Mouse (Mus musculus): ENCODE measurements at regions not wholly inside any gene's neighbourhood (a gene's known extent, or its start where the extent isn't known, plus 50 kb on each side); places are given as distances from the start of the nearest gene placed in this dataset.

GRCm38 (mm10) chr4:81912653-81913052 lies 470.0 kb upstream of the Mpdz start:
- TF ChIP-seq POLR2A (IDR thresholded peaks at IDR 0.05; ENCODE audit: low read depth, low read length) (no peak), CTCF (conservative IDR thresholded peaks at IDR 0.05; ENCODE audit: insufficient read depth, insufficient read length, low read depth, low read length) (no peak)
- Histone ChIP-seq H3K4me3 (ENCODE audit: insufficient read depth, low read depth, low read length) (no peak overlapping the region), H3K4me1 (ENCODE audit: control insufficient read depth, insufficient read depth, low read length) (no peaks in the 10 kb centered on the region), H3K36me3 (ENCODE audit: control insufficient read depth, insufficient read depth, low read length) (no peaks in the 10 kb centered on the region), H3K27ac (ENCODE audit: insufficient read depth, low read depth, low read length) (no peak overlapping the region), H3K27me3 (replicated peaks; ENCODE audit: control insufficient read depth, insufficient read depth, low read length) (no peaks in the 10 kb centered on the region)
- WGBS: 89% methylated on average over 1 of the region's 1 CpGs
- no peak for DNase-seq

GRCm38 (mm10) chr4:81899961-81900540 lies 457.4 kb upstream of the Mpdz start:
- Histone ChIP-seq H3K27me3 (replicated peaks; ENCODE audit: control insufficient read depth, insufficient read depth, low read length) (no peaks in the 10 kb centered on the region), H3K36me3 (ENCODE audit: control insufficient read depth, insufficient read depth, low read length) (no peaks in the 10 kb centered on the region), H3K4me3 (ENCODE audit: insufficient read depth, low read depth, low read length) (no peak overlapping the region), H3K27ac (ENCODE audit: insufficient read depth, low read depth, low read length) (no peak overlapping the region), H3K4me1 (ENCODE audit: control insufficient read depth, insufficient read depth, low read length) (no peaks in the 10 kb centered on the region)
- TF ChIP-seq CTCF (conservative IDR thresholded peaks at IDR 0.05; ENCODE audit: insufficient read depth, insufficient read length, low read depth, low read length) (no peak), POLR2A (IDR thresholded peaks at IDR 0.05; ENCODE audit: low read depth, low read length) (no peak)
- no peak for DNase-seq
- WGBS: 76% methylated on average over 5 of the region's 5 CpGs

- Histone ChIP-seq H3K27me3 (replicated peaks; ENCODE audit: control insufficient read depth, insufficient read depth, low read length) (no peaks in the 10 kb centered on the region), H3K36me3 (ENCODE audit: control insufficient read depth, insufficient read depth, low read length) (no peaks in the 10 kb centered on the region), H3K4me3 (ENCODE audit: insufficient read depth, low read depth, low read length) (no peak overlapping the region), H3K27ac (ENCODE audit: insufficient read depth, low read depth, low read length) (no peak overlapping the region), H3K4me1 (ENCODE audit: control insufficient read depth, insufficient read depth, low read length) (no peaks in the 10 kb centered on the region)
- no peak for DNase-seq
- 81% methylated on average over 2 of the region's 2 CpGs for WGBS
- no peak for TF ChIP-seq CTCF (conservative IDR thresholded peaks at IDR 0.05; ENCODE audit: insufficient read depth, insufficient read length, low read depth, low read length)
Observed at GRCm38 (mm10) chr4:81898661-81899060, 456.0 kb upstream of the Mpdz start.

DNA sequence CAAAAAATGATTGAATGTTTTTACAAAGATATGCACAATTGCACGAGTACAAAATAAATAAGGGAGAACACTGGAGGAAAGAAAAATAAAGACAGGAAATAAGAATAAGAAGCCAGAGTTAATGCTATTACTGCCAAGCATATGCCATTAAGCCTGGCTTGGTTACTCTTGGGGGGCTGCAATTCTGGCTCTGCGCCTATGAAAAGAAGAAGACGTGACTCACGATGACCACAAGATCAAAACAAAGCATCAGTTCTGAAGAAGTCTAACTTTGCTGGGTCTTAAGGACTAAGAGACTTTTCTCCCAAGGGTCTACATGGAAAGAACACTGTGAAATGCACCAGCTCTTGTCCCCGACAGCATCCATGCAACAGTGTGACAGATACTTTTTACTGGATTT lies 454.8 kb upstream of the Mpdz start:
- H3K27ac ChIP-seq (ENCODE audit: insufficient read depth, low read depth, low read length): no peak overlapping the region
- H3K27me3 ChIP-seq (replicated peaks; ENCODE audit: control insufficient read depth, insufficient read depth, low read length): no peaks in the 10 kb centered on the region
- no peak overlapping the region for H3K4me3 ChIP-seq (ENCODE audit: insufficient read depth, low read depth, low read length)
- TF ChIP-seq CTCF (conservative IDR thresholded peaks at IDR 0.05; ENCODE audit: insufficient read depth, insufficient read length, low read depth, low read length): no peak
- TF ChIP-seq POLR2A (IDR thresholded peaks at IDR 0.05; ENCODE audit: low read depth, low read length): no peak
- H3K4me1 ChIP-seq (ENCODE audit: control insufficient read depth, insufficient read depth, low read length): no peaks in the 10 kb centered on the region
- DNase-seq: no peak
- H3K36me3 ChIP-seq (ENCODE audit: control insufficient read depth, insufficient read depth, low read length): no peaks in the 10 kb centered on the region
- 76% methylated on average over 5 of the region's 5 CpGs for WGBS

DNA sequence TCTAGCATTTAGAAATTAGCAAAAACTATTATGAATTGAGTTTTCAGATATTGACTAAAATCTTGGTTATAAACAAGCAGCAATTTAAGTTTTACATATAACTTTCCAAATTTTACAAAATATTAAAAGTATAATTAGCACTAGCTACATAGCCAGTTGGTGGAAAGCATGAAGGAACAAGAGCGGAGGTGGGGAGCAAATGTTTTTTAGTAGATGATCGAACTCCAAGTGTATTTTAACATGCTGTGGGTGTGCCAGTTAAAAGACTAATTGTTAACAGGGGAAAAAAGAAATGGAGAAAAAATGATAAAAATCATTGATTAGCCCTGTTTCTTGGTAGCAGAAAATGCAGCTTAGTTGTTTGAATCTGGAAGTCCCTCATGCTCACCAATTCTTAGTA lies 426.3 kb upstream of the Mpdz start:
- TF ChIP-seq POLR2A (IDR thresholded peaks at IDR 0.05; ENCODE audit: low read depth, low read length) (no peak), CTCF (conservative IDR thresholded peaks at IDR 0.05; ENCODE audit: insufficient read depth, insufficient read length, low read depth, low read length) (no peak)
- 97% methylated on average over 2 of the region's 2 CpGs for WGBS
- Histone ChIP-seq H3K27ac (ENCODE audit: insufficient read depth, low read depth, low read length) (no peak overlapping the region), H3K4me3 (ENCODE audit: insufficient read depth, low read depth, low read length) (no peak overlapping the region), H3K36me3 (ENCODE audit: control insufficient read depth, insufficient read depth, low read length) (no peaks in the 10 kb centered on the region), H3K4me1 (ENCODE audit: control insufficient read depth, insufficient read depth, low read length) (no peaks in the 10 kb centered on the region), H3K27me3 (replicated peaks; ENCODE audit: control insufficient read depth, insufficient read depth, low read length) (no peaks in the 10 kb centered on the region)
- DNase-seq: no peak

GRCm38 (mm10) chr4:81841642-81842494 lies 399.3 kb upstream of the Mpdz start:
- WGBS: 31% methylated on average over 4 of the region's 4 CpGs
- DNase-seq: peak; percentile 19
- H3K4me1 ChIP-seq (ENCODE audit: control insufficient read depth, insufficient read depth, low read length): no peaks in the 10 kb centered on the region
- no peaks in the 10 kb centered on the region for H3K36me3 ChIP-seq (ENCODE audit: control insufficient read depth, insufficient read depth, low read length)
- H3K27me3 ChIP-seq (replicated peaks; ENCODE audit: control insufficient read depth, insufficient read depth, low read length): no peaks in the 10 kb centered on the region
- H3K4me3 ChIP-seq (ENCODE audit: insufficient read depth, low read depth, low read length): no peak overlapping the region
- no peak overlapping the region for H3K27ac ChIP-seq (ENCODE audit: insufficient read depth, low read depth, low read length)
- TF ChIP-seq CTCF (conservative IDR thresholded peaks at IDR 0.05; ENCODE audit: insufficient read depth, insufficient read length, low read depth, low read length): no peak
- no peak for TF ChIP-seq POLR2A (IDR thresholded peaks at IDR 0.05; ENCODE audit: low read depth, low read length)

DNA sequence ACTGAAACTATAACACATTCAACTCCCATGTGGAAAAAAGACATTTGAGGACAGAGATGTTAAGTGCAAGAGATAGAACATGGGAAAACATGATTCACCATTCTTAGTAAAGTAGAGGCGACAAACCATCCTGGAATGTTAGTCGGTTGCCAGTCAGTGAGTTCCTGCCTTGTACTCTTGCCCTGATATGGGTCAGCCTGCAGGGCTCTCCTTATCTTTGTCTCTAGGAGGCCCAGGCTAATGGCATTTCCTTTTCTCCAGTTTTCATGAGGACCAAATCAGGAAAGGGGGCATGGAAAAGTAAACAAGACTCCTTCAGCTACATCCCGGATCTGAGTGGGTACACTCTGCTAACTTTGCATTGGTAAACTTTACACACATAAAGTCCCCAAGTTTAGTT lies 387.4 kb upstream of the Mpdz start:
- Histone ChIP-seq H3K4me3 (ENCODE audit: insufficient read depth, low read depth, low read length) (no peak overlapping the region), H3K27ac (ENCODE audit: insufficient read depth, low read depth, low read length) (no peak overlapping the region), H3K4me1 (ENCODE audit: control insufficient read depth, insufficient read depth, low read length) (no peaks in the 10 kb centered on the region), H3K36me3 (ENCODE audit: control insufficient read depth, insufficient read depth, low read length) (no peaks in the 10 kb centered on the region), H3K27me3 (replicated peaks; ENCODE audit: control insufficient read depth, insufficient read depth, low read length) (no peaks in the 10 kb centered on the region)
- WGBS: 27% methylated on average over 3 of the region's 3 CpGs
- TF ChIP-seq CTCF (conservative IDR thresholded peaks at IDR 0.05; ENCODE audit: insufficient read depth, insufficient read length, low read depth, low read length) (no peak), POLR2A (IDR thresholded peaks at IDR 0.05; ENCODE audit: low read depth, low read length) (no peak)
- no peak for DNase-seq

Measured in kidney, adult 2 months (tissue).